Mouse (Mus musculus): ENCODE measurements around the gene Rassf5.
"Not testable (repeated sequence)": the region's sequence is repeated elsewhere in the genome, so short reads cannot be mapped to it uniquely, and the experiment has no call there.

Rassf5 gene

GRCm38 (mm10) chr1:131259632-131260308 lies 14.7 kb upstream of the Rassf5 start:
- no peak for DNase-seq (ENCODE audit: extremely low read depth, insufficient read length, low spot score)

- DNase-seq (ENCODE audit: extremely low read depth, insufficient read length, low spot score): no peak
Observed at GRCm38 (mm10) chr1:131257288-131257687, 12.2 kb upstream of the Rassf5 start.

GRCm38 (mm10) chr1:131252516-131253250 lies 7.6 kb upstream of the Rassf5 start:
- DNase-seq (ENCODE audit: extremely low read depth, insufficient read length, low spot score): not testable (repeated sequence)

GRCm38 (mm10) chr1:131246433-131247395 lies 1.7 kb upstream of the Rassf5 start:
- DNase-seq (ENCODE audit: extremely low read depth, insufficient read length, low spot score): no peak

- DNase-seq (ENCODE audit: extremely low read depth, insufficient read length, low spot score): peak; percentile 68
Observed at GRCm38 (mm10) chr1:131245926-131246325, 868 bp upstream of the Rassf5 start.

GRCm38 (mm10) chr1:131244536-131245088 lies 446 bp downstream of the Rassf5 start:
- no peak for DNase-seq (ENCODE audit: extremely low read depth, insufficient read length, low spot score)

GRCm38 (mm10) chr1:131242956-131243355 lies 2.1 kb downstream of the Rassf5 start:
- DNase-seq (ENCODE audit: extremely low read depth, insufficient read length, low spot score): no peak

- no peak for DNase-seq (ENCODE audit: extremely low read depth, insufficient read length, low spot score)
Observed at GRCm38 (mm10) chr1:131239576-131240193, 5.4 kb downstream of the Rassf5 start.

GRCm38 (mm10) chr1:131238931-131239381 lies 6.1 kb downstream of the Rassf5 start:
- peak; percentile 90 for DNase-seq (ENCODE audit: extremely low read depth, insufficient read length, low spot score)

- DNase-seq (ENCODE audit: extremely low read depth, insufficient read length, low spot score): no peak
Observed at GRCm38 (mm10) chr1:131236077-131236476, 9.0 kb downstream of the Rassf5 start.

GRCm38 (mm10) chr1:131233527-131233926 lies 11.5 kb downstream of the Rassf5 start:
- no peak for DNase-seq (ENCODE audit: extremely low read depth, insufficient read length, low spot score)

- no peak for DNase-seq (ENCODE audit: extremely low read depth, insufficient read length, low spot score)
Observed at GRCm38 (mm10) chr1:131228659-131229058, 16.4 kb downstream of the Rassf5 start.

- no peak for DNase-seq (ENCODE audit: extremely low read depth, insufficient read length, low spot score)
Observed at GRCm38 (mm10) chr1:131228225-131228624, 16.8 kb downstream of the Rassf5 start.

- no peak for DNase-seq (ENCODE audit: extremely low read depth, insufficient read length, low spot score)
Observed at GRCm38 (mm10) chr1:131224848-131225471, 20.1 kb downstream of the Rassf5 start.

- DNase-seq (ENCODE audit: extremely low read depth, insufficient read length, low spot score): no peak
Observed at GRCm38 (mm10) chr1:131223345-131223744, 21.7 kb downstream of the Rassf5 start.

GRCm38 (mm10) chr1:131221822-131222590 lies 23.1 kb downstream of the Rassf5 start:
- DNase-seq (ENCODE audit: extremely low read depth, insufficient read length, low spot score): no peak

- DNase-seq (ENCODE audit: extremely low read depth, insufficient read length, low spot score): no peak
Observed at GRCm38 (mm10) chr1:131218933-131219332, 26.1 kb downstream of the Rassf5 start.

- DNase-seq (ENCODE audit: extremely low read depth, insufficient read length, low spot score): no peak
Observed at GRCm38 (mm10) chr1:131213361-131213760, 31.7 kb downstream of the Rassf5 start.

GRCm38 (mm10) chr1:131212956-131213355 lies 32.1 kb downstream of the Rassf5 start:
- no peak for DNase-seq (ENCODE audit: extremely low read depth, insufficient read length, low spot score)

Measured in 3134 (cell line).